Mouse (Mus musculus) G1E (cell line): ENCODE results near the gene Nlrp9a. TPM values are rescaled to one million over a fixed set of nuclear protein-coding genes. Genes with fewer than 3 reads are reported as not detected.
"Not testable (repeated sequence)": the region's sequence is repeated elsewhere in the genome, so short reads cannot be mapped to it uniquely, and the experiment has no call there.

Experiments
- ATAC-seq: 2 replicates; pipeline ENCODE4 v1.8.0; 2016; ENCODE audit warnings: mild to moderate bottlenecking; ENCODE audit not compliant: insufficient number of reproducible peaks, poor library complexity, low FRiP score, severe bottlenecking; ENCODE audit errors: extremely low read depth
- DNase-seq: peaks from one replicate; pipeline ENCODE4 v3.0.0; 2012; ENCODE audit warnings: low spot score
- H3K27me3 ChIP-seq: 2 replicates; pipeline ENCODE4 v1.6.1; 2012; ENCODE audit warnings: mild to moderate bottlenecking, low read length, inconsistent platforms; ENCODE audit not compliant: insufficient read depth
- H3K36me3 ChIP-seq: replicated peaks from 2 replicates; pipeline ENCODE3; 2012; ENCODE audit warnings: mild to moderate bottlenecking, inconsistent platforms
- H3K4me1 ChIP-seq: 2 replicates; pipeline ENCODE4 v1.6.1; 2012; ENCODE audit warnings: low read depth, low read length, inconsistent platforms, mixed read lengths; ENCODE audit not compliant: insufficient read depth
- H3K4me3 ChIP-seq: 2 replicates; pipeline ENCODE4 v1.5.1; 2012; ENCODE audit warnings: low read depth, mild to moderate bottlenecking, inconsistent platforms, low read length, moderate library complexity, mixed read lengths
- H3K9me3 ChIP-seq: replicated peaks from 2 replicates; pipeline ENCODE4 v1.6.1; 2012; ENCODE audit warnings: inconsistent platforms
- CTCF ChIP-seq: IDR thresholded peaks from 2 replicates; pipeline ENCODE4 v1.5.1; 2012; ENCODE audit warnings: low read depth, low read length, inconsistent platforms, mixed read lengths
- GATA1 ChIP-seq: IDR thresholded peaks from 2 replicates; pipeline ENCODE4 v1.6.1; 2012; ENCODE audit warnings: borderline replicate concordance, low read length, inconsistent platforms, mixed read lengths
- GATA2 ChIP-seq: IDR thresholded peaks from 2 replicates; pipeline ENCODE4 v1.6.1; 2012; ENCODE audit warnings: low read depth, low read length, inconsistent platforms, borderline replicate concordance
- POLR2AphosphoS5 ChIP-seq: IDR thresholded peaks from 2 replicates; pipeline ENCODE4 v1.6.1; 2012; ENCODE audit warnings: low read depth, low read length, inconsistent platforms; ENCODE audit not compliant: insufficient replicate concordance
- TAL1 ChIP-seq: conservative IDR thresholded peaks from 2 replicates; pipeline ENCODE4 v1.6.1; 2012; ENCODE audit warnings: low read depth, low read length, inconsistent platforms, mixed read lengths
- polyA plus RNA-seq: library from polyadenylated mRNA; stranded (reverse); fragments of >175 nt; gene quantifications from 2 replicates; pipeline ENCODE4 v1.2.3, GENCODE M21; 2012
- total RNA-seq, 2 experiments: library from RNA; stranded (forward) in 1 of 2; stranded (reverse) in 1 of 2; fragments of 200-1000 nt in 1 of 2; fragments of >200 nt in 1 of 2; fragmentation: Nextera tagmentation in 1 of 2; gene quantifications; 2 replicates each; pipeline ENCODE4 v1.2.3; 2014 to 2017

Gene Nlrp9a
- total RNA-seq (2014; fragmentation: Nextera tagmentation) (not detected in 2 replicates), total RNA-seq (2017) (0.05 and 0.06 TPM in 2 replicates), polyA plus RNA-seq (not detected in 2 replicates)

DNA sequence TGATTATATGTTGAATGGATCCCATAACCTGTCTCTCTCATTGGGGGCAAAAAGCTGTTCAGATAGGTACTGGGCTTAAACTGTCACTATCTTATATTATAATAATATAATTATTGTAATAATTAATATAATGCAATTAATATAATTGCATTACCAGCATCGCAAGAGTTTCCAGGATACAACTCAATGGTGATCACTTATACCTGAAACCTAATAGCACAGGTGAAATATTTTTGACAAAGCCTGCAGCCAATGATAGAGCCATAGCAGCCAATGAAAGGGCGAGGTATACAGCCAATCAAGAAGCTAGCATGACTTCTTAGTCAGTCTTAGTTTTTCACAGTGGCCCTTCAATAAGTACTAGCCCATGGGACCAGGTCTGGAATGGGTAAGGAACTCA, at the start of gene Nlrp9a:
Gene Nlrp9a (plus strand): TSS at position 301 of the 400 bp plus-strand sequence.
- H3K9me3 ChIP-seq, H3K4me1 ChIP-seq, H3K36me3 ChIP-seq, H3K27me3 ChIP-seq, H3K4me3 ChIP-seq, DNase-seq, ATAC-seq: not testable (repeated sequence)

DNA sequence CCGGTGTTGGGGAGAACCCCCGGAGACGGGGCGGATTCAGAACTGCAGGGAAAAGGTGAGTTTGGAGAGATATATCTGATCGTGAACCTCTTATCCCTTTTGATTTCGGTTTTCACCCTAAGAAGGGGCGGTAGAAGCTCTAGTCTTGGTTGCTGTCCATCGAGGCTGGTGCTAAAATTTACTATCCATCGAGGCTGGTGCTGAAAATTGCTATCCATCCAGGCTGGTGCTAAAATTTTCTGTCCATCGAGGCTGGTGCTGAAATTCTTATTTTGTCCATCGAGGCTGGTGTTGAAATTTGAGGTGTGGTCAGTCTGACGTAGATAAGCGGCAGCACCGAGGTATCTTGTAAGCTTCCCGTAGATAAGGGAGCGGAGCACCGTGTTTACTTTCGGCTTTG, 45.3 kb upstream of the Nlrp9a start:
- not testable (repeated sequence) for DNase-seq, H3K4me1 ChIP-seq, H3K27me3 ChIP-seq

GRCm38 (mm10) chr7:26589077-26589476, 54.3 kb downstream of the Nlrp9a start:
- Histone ChIP-seq H3K27me3 (no peaks in the 10 kb centered on the region), H3K36me3 (no peaks in the 10 kb centered on the region), H3K4me1 (no peaks in the 10 kb centered on the region), H3K4me3 (no peak overlapping the region), H3K9me3 (no peaks in the 10 kb centered on the region)
- DNase-seq = no peak
- ATAC-seq = no peak
- TF ChIP-seq TAL1 (no peak), POLR2AphosphoS5 (no peak)

More for the DNA sequence above, 45.3 kb upstream of the Nlrp9a start:
- not testable (repeated sequence) for ATAC-seq, H3K36me3 ChIP-seq, H3K9me3 ChIP-seq, H3K4me3 ChIP-seq

- H3K9me3 ChIP-seq = no peaks in the 10 kb centered on the region
- H3K4me1 ChIP-seq = no peaks in the 10 kb centered on the region
- no peaks in the 10 kb centered on the region for H3K36me3 ChIP-seq
- H3K4me3 ChIP-seq = no peak overlapping the region
- ATAC-seq (no peak), DNase-seq (no peak)
- TF ChIP-seq CTCF (no peak), TAL1 (no peak), GATA1 (no peak), POLR2AphosphoS5 (no peak), GATA2 (no peak)
- H3K27me3 ChIP-seq = no peaks in the 10 kb centered on the region
Observed at GRCm38 (mm10) chr7:26589774-26590173, 55.0 kb downstream of the Nlrp9a start.

GRCm38 (mm10) chr7:26618364-26618763, 83.5 kb downstream of the Nlrp9a start, which contains the start of gene Vmn1r185:
Gene Vmn1r185, minus strand, starts transcription at chr7:26618464.
- ATAC-seq, H3K4me1 ChIP-seq, H3K4me3 ChIP-seq, DNase-seq, H3K27me3 ChIP-seq, H3K36me3 ChIP-seq, H3K9me3 ChIP-seq: not testable (repeated sequence)

Other genes with a start within 250 kb of the Nlrp9a start
- gene Cyp2a4, start 227.9 kb upstream of the Nlrp9a start, total RNA-seq (2014; fragmentation: Nextera tagmentation) = not detected in 2 replicates
- gene Cyp2a4, start 227.9 kb upstream of the Nlrp9a start, total RNA-seq (2017) = 0.11 TPM in 1 of 2 replicates, not detected in the other
- gene Cyp2a4, start 227.9 kb upstream of the Nlrp9a start, polyA plus RNA-seq = not detected in 2 replicates
- not detected in 2 replicates for gene Nlrp9c, start 131.3 kb upstream of the Nlrp9a start, total RNA-seq (2014; fragmentation: Nextera tagmentation)
- gene Nlrp9c, start 131.3 kb upstream of the Nlrp9a start, total RNA-seq (2017) = 0.35 and 0.38 TPM in 2 replicates
- not detected in 2 replicates for gene Nlrp9c, start 131.3 kb upstream of the Nlrp9a start, polyA plus RNA-seq
- not detected in 2 replicates for gene Nlrp4a, start 99.9 kb upstream of the Nlrp9a start, total RNA-seq (2014; fragmentation: Nextera tagmentation)
- 0.12 and 0.22 TPM in 2 replicates for gene Nlrp4a, start 99.9 kb upstream of the Nlrp9a start, total RNA-seq (2017)
- not detected in 2 replicates for gene Nlrp4a, start 99.9 kb upstream of the Nlrp9a start, polyA plus RNA-seq
- not detected in 2 replicates for gene Vmn1r185, start 83.4 kb downstream of the Nlrp9a start, total RNA-seq (2014; fragmentation: Nextera tagmentation)
- gene Vmn1r185, start 83.4 kb downstream of the Nlrp9a start, total RNA-seq (2017) = 0.05 and 0.06 TPM in 2 replicates
- gene Vmn1r185, start 83.4 kb downstream of the Nlrp9a start, polyA plus RNA-seq = not detected in 2 replicates
- gene Cyp2b23, start 151.4 kb downstream of the Nlrp9a start, total RNA-seq (2014; fragmentation: Nextera tagmentation) = not detected in 2 replicates
- 0.05 TPM in 1 of 2 replicates, not detected in the other for gene Cyp2b23, start 151.4 kb downstream of the Nlrp9a start, total RNA-seq (2017)
- not detected in 2 replicates for gene Cyp2b23, start 151.4 kb downstream of the Nlrp9a start, polyA plus RNA-seq
- gene Cyp2b19, start 222.1 kb downstream of the Nlrp9a start, total RNA-seq (2014; fragmentation: Nextera tagmentation) = not detected in 2 replicates
- 0.06 and 0.16 TPM in 2 replicates for gene Cyp2b19, start 222.1 kb downstream of the Nlrp9a start, total RNA-seq (2017)
- not detected in 2 replicates for gene Cyp2b19, start 222.1 kb downstream of the Nlrp9a start, polyA plus RNA-seq